Mouse (Mus musculus): ENCODE measurements at regions not wholly inside any gene's neighbourhood (a gene's known extent, or its start where the extent isn't known, plus 50 kb on each side); places are given as distances from the start of the nearest gene placed in this dataset.
"Not testable (repeated sequence)": the region's sequence is repeated elsewhere in the genome, so short reads cannot be mapped to it uniquely, and the experiment has no call there.

DNA sequence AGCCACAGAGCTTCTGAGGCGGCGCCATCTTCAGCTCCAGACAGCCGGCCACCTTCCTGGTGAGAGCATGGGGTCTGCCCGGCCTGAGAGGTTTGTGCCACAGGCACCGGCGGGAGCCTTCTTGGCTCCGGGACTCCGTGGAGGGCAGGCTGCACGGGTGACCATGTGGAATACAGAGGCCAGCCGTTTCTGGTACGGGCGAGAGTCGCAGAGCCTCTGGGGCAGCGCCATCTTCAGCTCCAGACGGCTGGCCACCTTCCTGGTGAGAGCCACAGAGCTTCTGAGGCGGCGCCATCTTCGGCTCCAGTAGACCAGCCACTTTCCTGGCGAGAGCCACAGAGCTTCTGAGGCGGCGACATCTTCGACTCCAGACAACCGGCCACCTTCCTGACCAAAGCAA, 456.2 kb upstream of the Brinp1 start:
- not testable (repeated sequence) for DNase-seq

DNA sequence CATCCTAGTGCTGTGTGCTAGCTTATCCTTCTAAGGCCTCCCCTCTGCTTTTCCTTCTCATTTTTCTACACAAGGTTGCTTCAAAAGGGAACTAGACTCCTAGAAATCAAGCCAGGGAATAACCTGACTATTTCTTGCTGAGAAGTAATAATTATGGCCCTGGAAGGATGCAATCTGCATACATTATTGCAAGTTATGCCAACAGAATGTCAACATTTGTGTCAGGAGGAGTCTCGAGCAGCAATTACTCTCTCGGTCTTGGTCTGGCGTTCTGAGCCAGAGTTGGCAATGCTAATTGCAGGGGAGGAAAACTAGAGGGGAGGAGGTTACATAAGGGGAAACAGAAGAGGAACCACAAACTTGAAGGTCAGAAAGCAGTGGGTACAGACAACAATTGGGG, 441.3 kb upstream of the Brinp1 start:
- DNase-seq = no peak

DNA sequence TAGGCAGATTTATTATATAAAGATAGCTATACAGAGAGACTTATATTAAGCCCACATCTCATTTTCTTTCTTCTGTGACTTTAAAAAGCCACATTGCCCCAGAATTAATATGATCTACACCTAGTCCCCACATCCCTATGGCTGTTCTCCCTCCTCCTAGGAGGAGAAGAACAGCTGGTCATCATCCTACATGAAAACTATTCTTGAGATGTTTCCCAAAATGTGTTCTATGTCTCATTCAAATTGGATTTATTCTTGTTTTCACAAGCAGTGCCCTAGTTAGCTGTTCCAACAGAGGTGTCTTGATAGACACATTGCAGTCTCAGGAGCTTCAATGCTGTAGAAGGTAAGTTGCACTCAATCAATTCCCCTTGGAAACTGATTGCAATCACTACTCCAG, 429.1 kb upstream of the Brinp1 start:
- no peak for DNase-seq

DNA sequence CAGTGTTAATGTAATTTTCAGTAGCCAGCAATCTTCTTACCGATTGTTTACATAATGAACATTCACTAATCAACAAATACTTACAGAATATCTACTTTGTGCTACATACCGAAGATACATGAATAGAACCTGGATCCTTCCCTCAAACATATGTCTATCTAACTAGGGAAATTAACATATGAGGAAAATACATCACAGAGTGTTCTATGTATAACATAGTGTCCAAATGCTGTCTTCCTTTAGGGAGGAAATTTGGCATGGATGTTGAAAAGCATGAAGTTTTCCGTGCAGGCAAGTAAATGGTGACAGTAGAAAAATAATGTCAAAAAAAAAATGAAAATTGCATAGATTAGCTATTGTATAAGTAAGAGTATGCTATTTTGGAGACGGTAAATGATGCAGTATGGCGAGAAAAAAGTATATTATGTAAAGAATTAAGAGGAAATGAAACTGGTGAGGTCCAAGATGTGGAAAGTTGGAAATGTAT, 392.8 kb upstream of the Brinp1 start:
- DNase-seq = no peak

DNA sequence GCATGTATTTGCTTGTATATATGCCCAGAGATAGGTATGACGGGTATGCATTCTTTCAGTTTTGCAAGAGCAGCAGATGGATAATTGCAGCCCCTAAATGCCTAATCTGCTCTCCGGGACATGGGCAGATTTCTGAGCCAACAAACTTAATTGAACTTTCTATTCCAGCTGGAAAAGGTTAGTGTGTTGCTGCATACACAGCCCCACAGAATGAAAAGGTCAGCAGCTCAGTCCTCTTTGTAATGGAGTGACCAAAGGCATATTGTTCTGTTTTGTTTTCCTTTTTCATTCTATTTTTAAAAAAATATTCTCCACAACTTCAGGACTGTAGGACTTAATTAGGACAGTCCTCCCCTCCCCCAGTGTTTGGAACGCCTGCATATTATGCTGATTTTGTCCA, 373.4 kb upstream of the Brinp1 start:
- peak in 1 of 2 experiments; percentile 0 for DNase-seq

Measured in lung, adult 18-20 months (tissue).